Mouse (Mus musculus): ENCODE data around the gene Surf4.
"Not testable (repeated sequence)": the region's sequence is repeated elsewhere in the genome, so short reads cannot be mapped to it uniquely, and the experiment has no call there.

- TF ChIP-seq CTCF (IDR thresholded peaks at IDR 0.05; ENCODE audit: extremely low read depth, insufficient read length, insufficient replicate concordance, low read depth, low read length); POLR2A (IDR thresholded peaks at IDR 0.05; ENCODE audit: low read depth, low read length): not testable (repeated sequence)
These were observed 47.6 kb downstream of the Surf4 start for GRCm38 (mm10) chr2:26886170-26886569.
